Mouse (Mus musculus) lung, adult 2 months (tissue): ENCODE measurements around the gene Olfr519. TPM values are rescaled to one million over a fixed set of nuclear protein-coding genes. Genes with fewer than 3 reads are reported as not detected.

ENCODE experiments used
- DNase-seq: peaks from one replicate; pipeline ENCODE4 v3.0.0; 2022
- H3K4me1 ChIP-seq: fragments of 200-500 bp; 2 replicates; pipeline ENCODE4 v1.6.1; 2011; ENCODE audit warnings: low read length; ENCODE audit not compliant: control insufficient read depth, insufficient read depth
- H3K4me3 ChIP-seq: fragments of 200-500 bp; replicated peaks from 2 replicates; pipeline ENCODE3; 2011; ENCODE audit warnings: low read depth, mild to moderate bottlenecking, control low read depth, low read length; ENCODE audit errors: extremely low read depth
- CTCF ChIP-seq: fragments of 200-500 bp; IDR thresholded peaks from 2 replicates; pipeline ENCODE4 v1.5.1; 2011; ENCODE audit warnings: mild to moderate bottlenecking, low read length, control low read depth; ENCODE audit not compliant: insufficient read depth
- POLR2A ChIP-seq: fragments of 200-500 bp; IDR thresholded peaks from 2 replicates; pipeline ENCODE4 v1.6.1; 2011; ENCODE audit warnings: low read depth, mild to moderate bottlenecking, control low read depth, low read length, borderline replicate concordance; ENCODE audit errors: extremely low read depth
- WGBS: fragments of 180-500 bp; shearing (Covaris S2); methylation state at CpG from one replicate; pipeline ENCODE4 v1.1.7; 2018; 5-methylcytosine and 5-hydroxymethylcytosine counted together
- polyA plus RNA-seq: library from polyadenylated mRNA; depleted of rRNA; stranded (reverse); fragments of >200 nt; gene quantifications from 2 replicates; pipeline ENCODE4 v1.2.3, GENCODE M21; 2012; rRNA removed

Olfr519 gene
- polyA plus RNA-seq, 1 experiment, result not detected

DNA sequence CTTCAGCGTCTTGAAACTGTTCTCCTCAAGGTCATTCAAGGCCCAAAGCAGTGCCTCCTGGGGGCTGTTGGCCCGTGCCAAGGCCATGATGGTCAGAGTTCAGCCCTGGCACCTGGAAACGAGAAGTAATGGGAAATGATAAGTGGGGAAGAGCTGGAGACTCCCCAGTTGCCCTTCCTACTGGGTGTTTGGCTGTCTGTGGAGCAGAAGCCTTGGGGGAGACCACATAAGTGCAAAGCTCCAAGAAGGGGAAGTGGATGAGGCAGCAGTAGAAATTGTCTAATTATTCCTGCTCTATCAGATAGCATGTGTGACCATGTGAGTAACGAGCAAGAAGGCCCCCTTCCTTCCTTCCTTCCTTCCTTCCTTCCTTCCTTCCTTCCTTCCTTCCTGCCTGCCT lies 32.8 kb upstream of the Olfr519 start:
- no peaks in the 10 kb centered on the region for H3K4me1 ChIP-seq
- TF ChIP-seq CTCF (no peak), POLR2A (no peak)
- 59% methylated on average over 4 of the region's 4 CpGs for WGBS

DNA sequence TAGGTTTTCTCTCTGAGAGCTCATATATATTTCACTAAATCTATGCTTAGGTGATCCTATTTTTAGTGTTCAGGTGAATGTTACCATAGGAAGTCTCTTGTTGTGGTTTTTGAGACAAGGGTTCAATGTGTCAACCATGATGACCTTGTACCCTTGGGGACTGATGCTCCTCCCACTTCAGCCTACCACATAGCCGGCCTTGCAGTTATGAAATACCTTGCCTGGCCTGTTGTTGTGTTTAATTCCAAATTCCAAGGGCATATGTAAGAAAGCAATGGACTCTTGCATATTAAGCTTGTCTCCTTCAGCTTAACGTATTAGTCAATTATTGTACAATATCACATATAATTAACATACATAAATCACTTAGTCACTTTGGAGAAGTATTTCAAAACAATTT lies 9.7 kb upstream of the Olfr519 start:
- Histone ChIP-seq H3K4me3 (no peak overlapping the region), H3K4me1 (no peaks in the 10 kb centered on the region)
- 58% methylated on average over 2 of the region's 2 CpGs for WGBS
- no peak for TF ChIP-seq CTCF
- TF ChIP-seq POLR2A, result no peak
- DNase-seq, result no peak

More for the DNA sequence above, 32.8 kb upstream of the Olfr519 start:
- DNase-seq, result no peak
- no peak overlapping the region for H3K4me3 ChIP-seq

DNA sequence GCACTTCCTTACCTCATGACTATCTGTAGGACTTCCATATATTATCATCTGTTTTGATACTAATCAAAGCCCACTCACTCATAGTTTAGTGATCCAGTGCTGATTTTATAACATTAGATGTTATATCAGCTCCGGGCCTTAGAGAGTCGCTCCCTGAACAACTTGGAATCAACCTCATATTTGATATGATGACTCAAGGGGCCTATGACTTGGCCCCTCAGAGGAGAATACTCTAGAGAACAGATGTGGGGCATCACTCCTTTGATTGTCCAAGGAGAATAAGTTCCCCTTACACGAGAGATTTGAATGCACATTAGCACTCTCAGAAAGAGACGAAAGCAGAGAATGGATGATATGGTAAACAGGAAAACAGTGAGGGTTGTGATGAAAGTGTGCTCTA lies 9.3 kb downstream of the Olfr519 start, which contains the start of gene Olfr518:
Olfr518 (minus strand) TSS at position 101 of the 400 bp plus-strand sequence.
- H3K4me3 ChIP-seq, result no peak within 1 kb of the TSS
- WGBS, result 71% methylated on average over 4 of the region's 4 CpGs

DNA sequence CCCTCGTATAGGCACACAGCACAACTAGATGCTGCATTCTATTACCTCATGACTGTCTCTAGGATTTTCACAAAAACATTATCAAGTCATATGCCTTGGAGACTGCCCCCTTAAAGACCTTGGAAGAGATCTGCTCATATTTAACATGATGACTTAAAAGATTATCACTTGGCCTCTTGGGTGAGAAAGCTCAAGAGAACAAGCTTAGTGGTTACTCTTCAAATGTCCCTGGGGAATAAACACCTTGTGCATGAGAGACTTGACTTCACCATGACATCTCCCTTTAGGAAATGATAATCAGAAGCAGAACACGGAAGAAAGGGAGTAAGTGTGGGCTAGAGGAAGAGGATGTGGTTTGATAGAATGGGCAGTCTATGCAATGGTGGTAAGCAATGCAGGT lies 21.9 kb downstream of the Olfr519 start, which contains the start of gene Olfr517:
Olfr517 (minus strand) TSS at position 101 of the 400 bp plus-strand sequence.
- no peak for DNase-seq
- no peaks in the 10 kb centered on the region for H3K4me1 ChIP-seq
- no peak for TF ChIP-seq POLR2A
- no peak for TF ChIP-seq CTCF
- no peak within 1 kb of the TSS for H3K4me3 ChIP-seq
- 55% methylated on average over 2 of the region's 2 CpGs for WGBS

More for the DNA sequence above, 9.3 kb downstream of the Olfr519 start, which contains the start of gene Olfr518:
- H3K4me1 ChIP-seq, result no peaks in the 10 kb centered on the region
- TF ChIP-seq CTCF, result no peak
- DNase-seq, result no peak

DNA sequence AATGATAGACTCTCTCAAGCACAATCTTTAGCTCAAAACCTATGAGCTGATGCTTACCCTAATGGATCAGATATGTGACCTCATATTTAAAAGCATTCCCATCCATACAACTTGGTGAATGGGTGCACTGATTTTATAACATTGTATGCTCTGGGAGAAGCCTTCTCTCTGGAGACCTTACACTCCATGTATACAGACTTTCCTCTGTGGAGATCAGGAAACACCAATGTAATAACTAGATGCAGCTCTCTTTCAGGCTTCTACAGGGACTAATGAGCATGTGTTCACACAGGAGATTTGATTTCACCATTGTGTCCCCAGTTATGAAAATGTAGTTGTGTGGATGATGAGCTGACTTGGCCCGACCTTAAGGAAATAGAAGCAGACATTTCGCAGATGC lies 43.8 kb downstream of the Olfr519 start, which contains the start of gene Olfr516:
Olfr516 (minus strand) TSS at position 101 of the 400 bp plus-strand sequence.
- DNase-seq, result no peak
- H3K4me1 ChIP-seq, result no peaks in the 10 kb centered on the region
- 82% methylated on average over 2 of the region's 2 CpGs for WGBS
- H3K4me3 ChIP-seq, result no peak within 1 kb of the TSS
- TF ChIP-seq POLR2A (no peak), CTCF (no peak)

Other genes with a start within 250 kb of the Olfr519 start
- gene Olfr509, start 242.5 kb downstream of the Olfr519 start, polyA plus RNA-seq, result not detected in 2 replicates
- not detected in 2 replicates for gene Olfr510, start 228.0 kb downstream of the Olfr519 start, polyA plus RNA-seq
- gene Olfr512, start 181.1 kb downstream of the Olfr519 start, polyA plus RNA-seq, result not detected in 2 replicates
- not detected in 2 replicates for gene Olfr513, start 143.4 kb downstream of the Olfr519 start, polyA plus RNA-seq
- not detected in 2 replicates for gene Olfr514, start 68.4 kb downstream of the Olfr519 start, polyA plus RNA-seq
- gene Olfr516, start 43.9 kb downstream of the Olfr519 start, polyA plus RNA-seq, result not detected in 2 replicates
- not detected in 2 replicates for gene Olfr517, start 22.0 kb downstream of the Olfr519 start, polyA plus RNA-seq
- not detected in 2 replicates for gene Olfr518, start 9.4 kb downstream of the Olfr519 start, polyA plus RNA-seq
- 0.18 and 2.0 TPM in 2 replicates for gene Nlrp10, start 35.8 kb upstream of the Olfr519 start, polyA plus RNA-seq
- gene Eif3f, start 40.0 kb upstream of the Olfr519 start, polyA plus RNA-seq, result 107 and 141 TPM in 2 replicates
- gene Tub, start 55.9 kb upstream of the Olfr519 start, polyA plus RNA-seq, result 0.66 and 0.76 TPM in 2 replicates
- gene Ric3, start 188.9 kb upstream of the Olfr519 start, polyA plus RNA-seq, result 0.92 and 2.4 TPM in 2 replicates